Mouse (Mus musculus) adrenal gland, postnatal 10 days (tissue): ENCODE data around the gene Fgf10. TPM values are rescaled to one million over a fixed set of nuclear protein-coding genes. Genes with fewer than 3 reads are reported as not detected.

Source experiments
- DNase-seq: peaks from one replicate; pipeline ENCODE4 v3.0.0; 2021; ENCODE audit warnings: mixed read lengths
- total RNA-seq, 2 experiments: library from RNA; stranded (reverse); gene quantifications; 2 replicates each; pipeline ENCODE4 v1.2.3; 2021

Gene Fgf10
- total RNA-seq, 2 experiments from 2014 or later: 3.6 to 4.4 TPM

DNA sequence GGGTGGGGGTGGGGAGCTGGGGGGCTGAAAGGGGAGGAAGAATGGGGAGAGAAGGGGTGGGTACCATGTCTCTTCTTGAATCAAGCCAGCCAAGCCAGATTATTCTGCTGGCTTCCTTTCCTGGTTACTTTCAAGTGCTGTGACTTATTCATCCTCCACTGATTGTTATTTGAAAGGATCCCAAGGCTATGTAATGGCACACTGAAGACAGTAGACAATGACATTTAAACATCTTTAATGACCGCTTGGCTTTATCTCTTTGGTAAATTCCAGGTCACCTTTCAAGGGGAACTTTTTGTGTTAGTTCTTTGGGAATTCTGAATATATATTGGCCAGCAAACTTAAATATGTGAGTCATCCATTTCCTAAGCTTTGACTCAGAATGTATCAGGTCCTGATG is 47.1 kb downstream of the Fgf10 start:
- DNase-seq: no peak

GRCm38 (mm10) chr13:118718396-118718795 is 48.8 kb downstream of the Fgf10 start:
- DNase-seq: no peak

DNA sequence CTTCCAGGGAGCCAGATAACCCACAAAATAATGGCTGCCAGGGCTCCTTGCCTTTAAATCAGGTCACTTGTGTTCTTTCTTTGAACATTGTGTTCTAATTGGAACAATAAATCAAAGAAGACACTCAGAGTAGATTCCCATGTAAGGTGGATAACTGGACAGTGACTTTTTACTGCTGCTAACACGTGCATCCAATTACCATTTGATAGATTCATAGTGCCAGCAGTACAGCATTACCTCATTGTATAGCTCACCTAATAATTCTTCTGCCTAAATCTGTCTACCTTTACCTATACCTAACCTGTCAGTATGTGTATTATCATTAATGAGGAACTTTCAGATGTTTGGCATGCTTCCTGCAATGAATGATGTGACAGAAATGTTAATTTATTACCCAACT is 52.1 kb downstream of the Fgf10 start:
- DNase-seq: no peak

DNA sequence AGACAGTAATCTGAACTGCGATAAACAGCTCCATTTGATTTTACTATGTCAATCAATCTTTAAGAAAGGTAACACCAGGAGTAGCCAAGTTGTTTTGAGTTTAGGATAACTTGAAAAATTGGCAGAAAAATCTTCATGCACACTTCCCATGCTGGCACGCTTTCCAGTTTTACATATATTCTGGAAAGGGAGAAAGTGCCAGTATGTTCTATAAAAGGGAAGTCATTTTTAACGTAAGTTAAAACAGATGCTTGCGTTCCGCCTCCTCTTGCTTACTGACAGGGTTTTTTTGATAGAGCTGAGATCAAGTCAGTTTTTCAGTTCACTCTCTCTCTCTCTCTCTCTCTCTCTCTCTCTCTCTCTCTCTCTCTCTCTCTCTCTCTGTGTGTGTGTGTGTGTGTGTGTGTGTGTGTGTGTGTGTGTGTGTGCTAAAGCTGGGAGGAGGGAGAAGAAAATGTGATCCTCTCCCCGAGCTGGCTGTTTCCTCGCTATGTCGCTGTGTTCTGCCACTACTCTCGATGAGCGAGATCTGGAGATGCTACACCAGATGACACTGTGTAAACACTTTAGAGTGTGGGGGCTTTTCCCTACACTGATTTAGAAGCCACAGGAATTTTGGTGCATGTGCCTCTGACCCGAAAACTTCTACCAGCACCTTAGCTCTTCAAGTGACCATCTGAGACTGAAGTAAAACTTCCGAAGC is 62.4 kb downstream of the Fgf10 start:
- DNase-seq: no peak

DNA sequence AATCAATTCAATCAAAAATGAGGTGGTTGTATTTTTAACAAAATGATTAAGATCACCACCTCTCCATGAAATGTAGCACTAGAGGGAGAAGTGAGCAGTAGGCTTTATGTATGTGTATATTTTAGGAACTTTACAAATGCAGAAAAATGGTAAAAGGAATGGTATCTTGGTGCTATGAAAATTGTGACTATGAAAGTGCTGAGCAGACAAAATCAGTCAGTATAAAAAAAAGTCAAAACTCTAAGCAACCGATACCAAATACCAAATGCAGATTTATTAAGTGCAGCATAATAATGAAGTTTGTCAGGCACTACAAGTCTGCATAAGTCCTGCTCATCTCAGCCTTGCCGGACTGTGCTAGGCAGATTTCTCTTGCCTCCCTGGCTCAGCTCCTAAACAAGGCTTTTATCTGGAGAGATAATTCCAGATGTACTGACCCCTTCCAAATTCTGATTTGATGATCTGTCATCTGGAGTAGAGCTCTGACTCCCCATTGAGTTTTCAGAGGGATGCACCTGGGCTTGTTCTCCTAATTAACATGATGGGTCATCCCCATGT is 70.3 kb downstream of the Fgf10 start:
- DNase-seq: no peak

DNA sequence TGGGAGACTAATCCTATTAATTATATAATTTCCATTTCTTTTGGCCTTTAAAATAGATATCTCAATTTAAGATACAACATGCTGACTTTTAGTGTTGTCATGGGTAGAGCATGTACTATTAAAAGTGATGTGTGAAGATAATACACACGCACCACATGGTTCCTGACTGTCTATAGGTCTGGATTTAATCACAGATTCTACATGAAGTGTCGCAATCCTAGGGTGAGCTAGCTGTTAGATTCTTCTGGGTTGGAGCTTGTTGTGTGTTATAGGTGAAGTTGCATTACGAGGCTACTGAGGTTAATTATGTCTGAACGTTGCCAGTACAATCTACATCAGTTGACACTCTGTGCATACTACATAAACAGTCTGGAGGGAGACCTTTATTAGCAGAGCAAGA is 73.2 kb downstream of the Fgf10 start:
- no peak for DNase-seq

GRCm38 (mm10) chr13:118744806-118745205 is 75.2 kb downstream of the Fgf10 start:
- DNase-seq: no peak

- DNase-seq: no peak
Measured at GRCm38 (mm10) chr13:118746427-118746826, 76.8 kb downstream of the Fgf10 start.

DNA sequence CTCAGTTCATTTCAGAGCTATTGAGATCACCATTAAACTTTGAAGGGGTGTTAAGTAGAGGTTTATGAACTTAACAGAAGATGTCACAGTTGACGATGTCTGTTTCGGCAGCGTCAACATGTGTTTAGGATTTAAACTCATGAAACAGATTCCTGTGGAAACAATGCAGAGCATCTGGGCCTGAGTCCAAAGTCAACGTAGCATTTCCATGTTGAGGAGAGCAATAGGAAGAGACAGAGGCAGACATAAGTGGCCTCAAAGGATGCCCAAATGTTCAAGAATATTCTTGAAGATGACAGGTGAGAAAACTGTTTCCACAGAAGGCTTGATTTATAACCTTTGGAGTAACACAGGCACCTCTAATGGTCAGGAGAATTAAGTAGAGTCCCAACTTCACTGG is 84.4 kb downstream of the Fgf10 start:
- DNase-seq: no peak

GRCm38 (mm10) chr13:118759021-118759420 is 89.4 kb downstream of the Fgf10 start:
- DNase-seq: no peak

DNA sequence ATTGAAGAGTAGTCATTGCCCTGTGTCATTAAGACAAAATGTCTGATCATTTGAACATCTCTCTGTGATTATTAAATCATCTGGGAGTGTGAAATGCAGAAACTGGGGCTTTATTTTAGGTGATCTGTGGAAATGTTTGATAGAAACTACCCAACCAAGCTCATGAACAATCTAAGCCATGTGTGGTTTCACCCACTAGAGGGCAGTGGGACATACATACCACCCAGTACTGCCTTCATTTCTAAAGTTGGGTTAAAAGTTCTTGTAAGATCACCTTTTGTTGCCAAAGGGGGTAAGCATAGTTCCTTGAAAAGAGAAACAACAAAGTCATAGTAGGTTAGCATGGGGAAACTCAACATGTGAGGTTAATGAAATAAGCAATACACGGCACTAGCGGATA is 93.4 kb downstream of the Fgf10 start:
- no peak for DNase-seq

DNA sequence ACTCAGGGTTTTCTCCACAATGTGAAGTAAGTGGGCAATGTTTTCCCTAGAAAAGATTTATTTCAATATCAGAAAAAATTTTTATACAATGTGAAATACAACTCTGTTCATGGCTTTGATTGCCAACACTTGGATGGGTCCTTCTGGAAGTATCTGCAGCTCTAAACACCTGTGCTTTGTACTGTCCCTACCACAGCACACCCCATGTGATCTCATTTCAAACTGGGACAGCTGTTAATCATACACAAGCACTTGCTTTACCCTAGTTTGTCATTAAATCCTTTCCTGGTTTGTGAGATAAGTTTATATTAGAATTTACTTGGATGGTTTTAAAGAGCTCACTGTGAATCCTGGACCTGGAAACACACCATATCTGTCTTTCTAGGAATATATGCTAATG is 102.6 kb downstream of the Fgf10 start:
- DNase-seq: no peak

GRCm38 (mm10) chr13:118775148-118775547 is 105.6 kb downstream of the Fgf10 start:
- DNase-seq: no peak

DNA sequence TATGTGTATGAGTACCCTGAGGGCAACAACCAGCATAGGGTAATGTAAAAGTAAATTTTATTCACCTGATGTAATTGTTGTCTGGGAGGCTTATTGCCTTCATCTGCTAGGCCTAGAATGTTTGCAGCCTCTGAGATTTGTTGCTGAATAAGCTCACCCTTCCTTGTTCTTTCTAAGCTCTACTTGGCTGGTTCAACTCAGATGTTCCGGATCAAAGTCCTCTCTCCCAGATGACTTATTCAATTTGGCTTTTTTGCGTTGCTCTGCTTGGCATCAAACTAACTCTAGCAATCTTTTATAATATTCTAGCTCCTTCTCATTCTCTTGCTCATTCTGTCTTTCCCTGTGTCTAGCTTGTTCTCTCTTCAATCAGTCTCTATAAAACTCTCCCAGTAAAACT is 109.6 kb downstream of the Fgf10 start:
- DNase-seq: no peak

DNA sequence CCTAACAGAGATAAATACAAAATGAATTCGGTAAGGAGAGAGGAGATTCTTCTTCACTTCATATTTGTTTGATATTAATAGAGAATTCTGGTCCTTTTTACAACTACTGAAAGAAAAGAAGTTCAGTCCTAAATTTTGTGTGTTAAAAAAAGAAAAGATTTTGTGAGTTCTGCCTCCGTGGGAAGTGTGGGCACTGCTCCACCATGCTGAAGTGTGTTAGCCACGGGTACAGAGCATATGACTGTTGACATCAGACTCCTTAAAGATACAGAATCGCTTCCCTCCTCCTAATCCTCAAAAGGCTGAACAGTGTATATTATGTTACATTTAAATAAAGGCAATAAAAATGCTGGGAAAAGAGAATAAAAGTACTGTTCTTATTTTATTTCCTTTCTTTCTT is 122.2 kb downstream of the Fgf10 start:
- DNase-seq: no peak

- peak; percentile 30 for DNase-seq
Measured at GRCm38 (mm10) chr13:118792198-118792597, 122.6 kb downstream of the Fgf10 start.

GRCm38 (mm10) chr13:118800176-118800575 is 130.6 kb downstream of the Fgf10 start:
- DNase-seq: no peak

- DNase-seq: no peak
Measured at GRCm38 (mm10) chr13:118806662-118807061, 137.1 kb downstream of the Fgf10 start.

DNA sequence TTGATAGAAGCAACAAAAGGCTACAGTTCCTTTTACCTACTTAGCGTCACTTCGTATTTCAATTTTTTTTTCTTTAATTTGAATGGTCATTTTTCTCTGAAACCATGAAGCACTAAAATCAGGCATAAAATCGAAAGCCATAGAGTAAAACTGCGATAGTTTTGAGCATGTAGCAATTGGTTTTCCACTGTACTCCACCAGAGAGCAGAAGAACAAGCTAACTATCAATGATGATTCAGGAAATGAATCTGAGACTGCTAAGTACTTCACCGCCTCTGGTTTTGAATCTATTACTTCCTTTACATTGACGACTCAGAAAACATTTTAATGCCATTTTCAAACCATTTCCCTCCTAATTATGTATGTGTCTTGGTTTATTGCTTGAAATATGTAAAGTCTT is 150.2 kb downstream of the Fgf10 start:
- no peak for DNase-seq

GRCm38 (mm10) chr13:118823113-118823512 is 153.5 kb downstream of the Fgf10 start:
- DNase-seq: no peak

- no peak for DNase-seq
Measured at GRCm38 (mm10) chr13:118825102-118825501, 155.5 kb downstream of the Fgf10 start.

GRCm38 (mm10) chr13:118828604-118829381 is 159.2 kb downstream of the Fgf10 start:
- DNase-seq: no peak

- DNase-seq: no peak
Measured at GRCm38 (mm10) chr13:118834021-118834420, 164.4 kb downstream of the Fgf10 start.

DNA sequence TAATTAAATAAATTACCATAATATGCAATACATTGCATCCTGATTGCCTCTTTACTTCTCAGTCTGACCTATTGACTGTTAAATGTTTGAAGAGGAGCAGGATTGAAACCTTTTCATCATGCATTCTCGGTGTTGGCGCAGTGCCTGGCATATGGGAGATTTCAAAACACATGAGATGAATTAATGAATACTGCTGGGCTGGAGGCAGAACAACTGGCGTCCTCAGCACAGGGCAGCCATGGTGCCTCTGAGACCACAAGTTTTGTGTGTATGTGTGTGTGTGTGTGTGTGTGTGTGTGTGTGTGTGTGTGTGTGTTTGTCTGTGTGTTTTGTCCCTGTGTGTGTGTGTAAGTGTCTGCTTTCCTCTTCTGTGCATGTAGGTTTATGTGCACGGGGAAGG is 165.5 kb downstream of the Fgf10 start:
- peak; percentile 36 for DNase-seq
